Mouse (Mus musculus) brain, embryonic 18.5 days (tissue): ENCODE data around the gene Mcoln3.

Source experiments
- DNase-seq: peaks from one replicate; pipeline ENCODE4 v3.0.0-alpha.2; 2012; ENCODE audit warnings: low read depth, low spot score

Gene Mcoln3

DNA sequence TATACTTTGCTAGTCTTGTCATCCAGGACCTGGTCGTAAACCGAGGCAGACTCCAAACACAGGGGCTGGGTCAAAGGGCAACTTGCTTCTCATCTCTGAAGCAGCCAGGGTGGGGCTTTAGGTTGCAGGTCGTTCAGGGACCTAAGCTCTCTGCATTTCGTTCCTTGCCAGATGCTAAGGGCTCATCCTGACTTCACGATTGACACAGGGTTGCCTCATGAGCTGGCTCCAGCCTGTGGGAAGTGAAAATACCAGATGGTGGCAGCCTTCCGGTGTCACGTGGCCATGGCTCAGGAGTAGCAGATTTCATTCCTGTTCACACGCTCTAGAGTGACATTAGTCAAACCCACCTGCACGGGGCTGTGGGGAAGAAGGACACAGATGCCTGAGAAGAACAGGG, 17.6 kb downstream of the Mcoln3 start:
- DNase-seq, result no peak

DNA sequence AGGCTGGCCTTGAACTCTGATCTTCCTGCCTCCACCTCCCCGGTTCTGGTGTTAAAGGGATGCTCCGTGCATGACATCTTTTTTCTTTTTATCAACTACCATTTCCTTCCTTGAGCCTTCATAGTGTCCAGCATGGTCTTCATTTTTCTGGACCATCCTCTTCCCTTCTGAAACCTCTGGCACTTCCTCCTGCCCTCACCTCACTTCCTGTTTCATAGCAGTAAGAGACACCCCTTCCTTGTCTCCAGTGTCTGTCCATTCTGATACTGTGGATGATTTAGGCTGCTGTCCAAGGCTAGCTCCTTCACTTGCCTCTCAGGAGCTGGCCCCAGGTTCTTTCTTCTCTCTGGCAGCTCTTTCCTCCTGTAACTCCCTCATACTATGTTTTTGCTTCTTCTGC, 18.2 kb downstream of the Mcoln3 start:
- DNase-seq, result no peak

GRCm38 (mm10) chr3:146136422-146136821, 19.2 kb downstream of the Mcoln3 start:
- no peak for DNase-seq

- DNase-seq, result no peak
Measured at GRCm38 (mm10) chr3:146140276-146140675, 23.0 kb downstream of the Mcoln3 start.

GRCm38 (mm10) chr3:146142523-146142922, 25.3 kb downstream of the Mcoln3 start:
- DNase-seq, result peak; percentile 12

DNA sequence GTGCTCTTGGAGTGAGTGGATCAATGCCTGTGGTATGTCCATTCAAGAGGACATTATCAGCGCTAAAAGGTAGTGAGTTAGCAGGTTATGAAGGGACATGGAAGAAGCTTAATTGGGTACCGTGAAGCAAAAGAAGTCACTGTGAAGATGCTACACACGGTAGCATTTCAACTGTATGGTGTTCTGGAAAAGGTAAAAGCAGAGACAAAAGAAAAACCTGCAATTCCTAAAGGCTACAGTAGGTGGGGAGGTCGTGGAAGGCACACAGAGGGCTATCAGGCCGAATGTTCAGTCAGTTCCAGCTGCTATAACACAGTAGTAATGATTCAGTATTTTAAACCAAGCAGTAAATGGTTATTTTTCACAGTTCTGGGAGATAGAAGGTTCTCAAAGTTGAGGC, 28.3 kb downstream of the Mcoln3 start:
- DNase-seq, result no peak

DNA sequence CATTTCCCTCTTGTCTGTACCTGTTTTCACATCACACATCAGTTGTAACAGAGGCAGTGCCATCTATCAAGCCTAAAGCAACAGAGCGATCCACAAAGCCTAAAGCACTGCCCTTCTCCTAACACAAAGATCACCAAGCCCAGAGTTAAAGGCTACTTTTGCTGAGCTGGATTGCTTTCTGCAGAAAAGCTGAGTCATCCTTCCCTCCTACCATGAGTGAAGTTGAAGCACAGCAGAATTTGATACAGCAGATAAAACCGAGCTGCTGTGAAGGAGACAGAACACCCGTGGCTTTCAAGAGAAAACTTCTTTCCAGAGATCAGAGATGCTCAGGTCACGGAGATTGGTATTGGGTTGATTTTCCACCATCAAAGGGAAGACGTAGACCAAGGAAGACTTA, 28.9 kb downstream of the Mcoln3 start:
- DNase-seq, result no peak

GRCm38 (mm10) chr3:146149156-146150057, 32.2 kb downstream of the Mcoln3 start, which contains the start of gene Mcoln2:
Gene Mcoln2 (plus strand): TSS chr3:146149833.
- DNase-seq, result no peak

GRCm38 (mm10) chr3:146150058-146150400, 32.8 kb downstream of the Mcoln3 start:
- no peak for DNase-seq

GRCm38 (mm10) chr3:146150560-146150959, 33.3 kb downstream of the Mcoln3 start:
- no peak for DNase-seq

- DNase-seq, result no peak
Measured at GRCm38 (mm10) chr3:146151328-146151727, 34.1 kb downstream of the Mcoln3 start.

DNA sequence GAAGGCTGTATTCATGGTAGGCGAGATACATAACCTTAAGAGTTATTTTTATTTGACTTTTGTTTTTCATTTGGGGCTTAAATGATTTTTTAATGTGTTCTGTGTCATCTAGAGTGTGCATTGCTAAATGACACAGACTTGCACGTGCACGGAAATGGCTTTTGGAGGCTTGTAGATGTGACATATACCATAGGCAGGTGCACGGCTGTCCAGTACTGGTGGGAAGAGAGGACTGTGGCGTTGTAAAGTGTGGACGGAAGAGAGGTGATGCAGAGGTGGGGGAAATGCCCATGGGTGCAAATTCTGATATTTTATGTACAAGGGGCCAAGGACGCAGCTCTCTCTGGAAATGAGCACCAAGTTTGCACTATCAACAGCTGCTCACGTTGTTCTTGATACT, 34.5 kb downstream of the Mcoln3 start:
- no peak for DNase-seq

GRCm38 (mm10) chr3:146152348-146152747, 35.1 kb downstream of the Mcoln3 start:
- no peak for DNase-seq

GRCm38 (mm10) chr3:146152913-146153312, 35.7 kb downstream of the Mcoln3 start:
- DNase-seq, result no peak

DNA sequence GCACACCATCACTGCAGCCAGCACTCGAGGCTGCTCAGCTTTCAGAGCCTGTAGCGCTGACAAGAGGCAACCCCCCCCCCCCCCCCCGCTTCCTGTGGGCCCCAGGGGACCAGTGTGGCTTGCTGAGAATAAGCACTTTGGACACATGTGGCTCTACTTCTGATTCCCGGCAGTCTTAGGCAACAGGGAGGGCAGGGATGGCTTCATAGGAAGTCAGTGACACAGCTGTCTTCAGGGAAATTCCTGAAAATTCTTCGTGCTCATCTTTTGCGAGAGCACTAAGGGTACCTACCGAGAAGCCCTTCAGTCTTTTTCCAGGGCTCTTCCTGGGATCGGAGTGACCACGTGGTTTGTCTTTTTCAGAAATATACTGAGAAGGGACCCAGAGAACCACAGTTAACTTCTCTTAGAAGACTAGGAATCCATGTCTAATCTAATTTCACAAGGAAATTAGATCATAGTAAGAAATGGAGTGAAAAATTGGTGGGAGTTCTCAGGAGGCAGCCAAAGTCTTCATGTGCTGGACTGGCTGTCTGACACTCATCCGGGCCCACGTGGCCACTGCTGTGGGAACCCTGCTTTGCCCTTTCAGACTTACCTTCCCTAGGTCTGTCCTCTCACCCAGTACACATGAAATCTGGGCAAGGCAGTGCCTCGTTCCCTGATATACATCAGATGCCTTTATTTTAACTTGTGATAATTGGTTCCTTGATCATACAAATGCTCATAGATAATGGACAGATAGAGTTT, 36.8 kb downstream of the Mcoln3 start:
- DNase-seq, result no peak

- no peak for DNase-seq
Measured at GRCm38 (mm10) chr3:146155628-146156576, 38.7 kb downstream of the Mcoln3 start.

- DNase-seq, result no peak
Measured at GRCm38 (mm10) chr3:146156811-146157210, 39.6 kb downstream of the Mcoln3 start.

GRCm38 (mm10) chr3:146158039-146158438, 40.8 kb downstream of the Mcoln3 start:
- DNase-seq, result no peak

DNA sequence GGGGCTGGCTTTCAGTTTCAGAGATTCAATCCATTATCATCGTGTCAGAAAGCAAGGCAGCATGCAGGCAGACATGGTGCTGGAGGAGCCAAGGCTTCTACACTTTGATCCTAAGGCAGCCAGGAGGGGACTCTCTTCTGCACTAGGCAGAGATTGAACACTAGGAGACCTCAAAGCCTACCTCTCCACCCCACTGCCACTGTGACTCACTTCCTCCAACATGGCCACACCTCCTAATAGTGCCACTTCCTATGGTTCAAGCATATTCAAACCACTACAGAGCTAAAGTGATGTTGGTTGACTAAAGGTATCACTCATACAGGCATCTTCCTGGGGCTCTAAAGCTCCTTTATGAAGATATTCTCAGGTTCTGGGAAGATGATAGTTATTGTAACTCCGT, 42.1 kb downstream of the Mcoln3 start:
- no peak for DNase-seq

- no peak for DNase-seq
Measured at GRCm38 (mm10) chr3:146162197-146162596, 44.9 kb downstream of the Mcoln3 start.

- DNase-seq, result no peak
Measured at GRCm38 (mm10) chr3:146169356-146169755, 52.1 kb downstream of the Mcoln3 start.

DNA sequence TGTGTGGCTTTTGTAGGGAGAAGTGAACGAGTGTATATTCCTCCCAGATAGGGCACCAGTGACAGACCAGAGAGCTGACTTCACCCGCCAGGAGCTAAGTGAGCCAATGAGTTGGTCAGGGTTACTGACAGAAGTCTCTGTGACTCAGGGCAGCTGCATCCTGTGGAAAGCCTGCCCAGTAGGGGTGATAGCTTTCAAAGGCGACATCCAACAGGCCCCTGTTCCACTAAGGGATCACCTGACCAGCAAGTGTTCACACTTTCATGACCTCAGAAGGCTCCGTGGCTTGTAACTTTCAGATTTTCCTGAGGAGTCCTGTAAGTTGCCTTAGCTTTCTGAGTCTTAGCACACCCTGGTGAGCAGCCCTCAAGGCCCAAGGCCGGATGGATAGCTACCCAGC, 55.8 kb downstream of the Mcoln3 start:
- DNase-seq, result no peak
